Mouse (Mus musculus): ENCODE measurements around the gene As3mt.

DNA sequence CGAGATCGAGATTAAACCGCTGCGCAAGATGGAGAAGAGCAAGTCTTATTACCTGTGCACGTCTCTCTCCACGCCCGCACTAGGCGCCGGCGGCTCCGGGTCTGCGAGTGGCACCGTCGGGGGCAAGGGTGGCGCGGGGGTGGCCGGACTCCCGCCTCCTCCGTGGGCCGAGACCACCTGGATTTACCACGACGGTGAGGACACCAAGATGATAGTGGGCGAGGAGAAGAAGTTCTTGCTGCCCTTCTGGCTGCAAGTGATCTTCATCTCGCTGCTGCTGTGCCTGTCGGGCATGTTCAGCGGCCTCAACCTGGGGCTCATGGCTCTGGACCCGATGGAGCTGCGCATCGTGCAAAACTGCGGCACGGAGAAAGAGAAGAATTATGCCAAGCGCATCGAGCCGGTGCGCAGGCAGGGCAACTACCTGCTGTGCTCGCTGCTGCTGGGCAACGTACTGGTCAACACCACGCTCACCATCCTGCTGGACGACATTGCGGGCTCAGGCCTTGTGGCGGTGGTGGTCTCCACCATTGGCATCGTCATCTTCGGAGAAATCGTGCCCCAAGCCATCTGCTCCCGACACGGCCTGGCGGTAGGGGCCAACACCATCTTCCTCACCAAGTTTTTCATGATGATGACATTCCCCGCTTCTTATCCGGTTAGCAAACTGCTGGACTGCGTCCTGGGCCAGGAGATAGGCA, 55.2 kb downstream of the As3mt start:
- TF ChIP-seq CTCF (IDR thresholded peaks at IDR 0.05; ENCODE audit: control insufficient read depth, insufficient read depth, insufficient read length) = no peak
- TF ChIP-seq MAX (IDR thresholded peaks at IDR 0.05) = no peak
- TF ChIP-seq MYOG (IDR thresholded peaks at IDR 0.05; ENCODE audit: control insufficient read depth, extremely low read depth, insufficient read length) = no peak
- TF ChIP-seq USF1 (IDR thresholded peaks at IDR 0.05; ENCODE audit: low read depth) = no peak
